Mouse (Mus musculus) heart, postnatal 36 days (tissue): Measurements from ENCODE around the gene Mettl22. TPM values are rescaled to one million over a fixed set of nuclear protein-coding genes. Genes with fewer than 3 reads are reported as not detected.

Experiments
- DNase-seq, 2 experiments: peaks; one replicate each; pipeline ENCODE4 v3.0.0; 2021 to 2022
- intact Hi-C: fragments of 180-260 bp; cut with DNase I; formaldehyde crosslinking; loops from one replicate; pipeline ENCODE4 v1.15.1; 2025
- total RNA-seq, 2 experiments: library from RNA; stranded (reverse); gene quantifications; 2 replicates each; pipeline ENCODE4 v1.2.3; 2021

The Mettl22 gene
- total RNA-seq, 2 experiments from 2014 or later: 30.5 to 33.8 TPM

DNA sequence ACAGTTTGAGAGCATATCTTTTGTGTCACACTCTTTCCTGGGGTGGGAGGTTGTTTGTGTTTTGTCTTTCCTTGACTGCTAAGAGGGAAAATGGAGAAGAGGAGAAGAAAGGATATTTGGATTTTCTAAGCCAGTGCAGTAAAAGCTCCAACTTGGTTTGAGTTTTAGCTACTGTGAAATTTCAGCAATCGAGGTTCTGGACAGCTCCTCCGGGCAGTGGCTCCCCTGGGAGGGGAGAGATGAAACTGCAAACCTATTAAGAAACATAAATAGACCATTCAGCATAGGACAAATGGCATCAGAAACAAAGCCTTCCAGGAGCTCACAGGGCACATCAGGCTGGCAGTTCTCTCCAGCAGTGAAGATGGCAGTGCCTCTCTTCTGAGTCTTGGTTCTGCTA, 33.7 kb downstream of the Mettl22 start:
- intact Hi-C loops: no loop called here
- no peak for DNase-seq

DNA sequence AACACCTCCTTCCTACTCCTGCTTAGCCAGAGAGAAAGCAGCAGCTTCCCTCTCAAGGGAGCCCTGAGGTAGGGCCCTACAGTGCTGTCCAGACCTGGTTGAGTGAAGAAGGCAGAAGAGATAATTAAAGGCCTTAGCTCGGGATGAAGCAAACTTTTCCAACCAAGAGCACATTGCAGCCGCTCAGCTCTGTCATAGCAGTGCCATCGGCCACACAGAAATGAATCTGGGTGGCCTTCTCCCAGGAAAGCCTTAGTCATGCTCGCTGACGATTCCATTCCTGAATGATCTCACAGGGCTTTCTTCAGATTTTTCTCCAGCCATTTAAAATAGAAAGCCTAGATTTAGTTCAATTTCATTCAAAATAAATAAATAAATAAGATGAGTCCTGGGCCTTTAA, 39.3 kb downstream of the Mettl22 start:
- intact Hi-C loops: no loop called here
- no peak for DNase-seq

DNA sequence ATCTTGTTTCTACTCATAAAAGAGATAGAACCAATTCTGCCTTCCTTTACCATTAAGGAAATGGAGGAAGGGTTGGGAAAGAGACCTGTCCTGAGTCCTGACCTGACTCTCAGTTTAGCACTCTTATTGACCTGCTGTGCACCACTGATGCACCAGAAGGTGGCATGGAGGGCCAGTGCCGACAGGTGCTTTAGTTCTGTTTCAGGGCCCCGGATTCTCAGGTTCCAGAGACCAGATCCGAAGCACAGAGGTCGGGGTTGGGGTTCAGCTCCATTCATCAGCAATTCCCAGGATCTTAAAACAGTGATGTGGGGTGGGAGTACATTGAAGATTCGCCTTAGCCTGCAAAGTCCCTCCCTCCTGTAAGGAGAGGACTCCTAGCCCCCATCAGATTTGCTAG, 42.2 kb downstream of the Mettl22 start:
- intact Hi-C loops: no loop called here
- DNase-seq: no peak

DNA sequence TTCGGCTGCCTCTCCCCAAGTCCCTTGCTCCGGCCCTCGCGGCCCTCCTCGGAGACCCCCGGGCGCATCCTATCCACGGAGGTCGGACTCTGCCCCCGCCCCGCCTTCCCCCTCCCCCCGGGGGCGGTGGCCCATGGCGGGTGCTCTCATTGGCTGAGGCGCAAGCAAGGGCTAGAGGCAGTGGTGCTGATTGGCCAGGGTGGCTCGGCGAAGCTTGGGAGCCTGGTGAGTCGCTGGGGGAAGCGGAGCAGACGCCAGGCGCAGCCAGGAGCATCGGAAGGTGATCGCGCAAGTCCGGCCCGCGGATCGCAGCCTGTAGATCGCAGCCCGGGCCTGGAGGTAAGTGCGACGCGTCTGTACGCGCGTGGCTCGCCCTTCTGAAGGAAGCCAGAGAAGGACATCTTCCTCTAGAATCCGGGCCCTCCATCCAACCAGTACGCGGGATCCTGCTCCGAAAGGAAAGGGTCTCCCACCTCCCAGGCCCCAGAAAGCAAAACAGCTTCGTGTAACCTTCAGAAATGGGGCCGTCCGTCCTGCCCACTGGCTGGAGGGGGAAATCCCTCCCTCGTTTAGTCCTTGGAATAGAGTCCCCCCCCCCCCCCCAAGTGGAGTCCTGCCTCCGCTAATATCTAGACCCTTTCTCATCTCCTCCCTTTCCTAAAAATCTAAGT, 42.8 kb downstream of the Mettl22 start, which contains the start of gene Abat:
Abat (plus strand) TSS at position 194 of the 671 bp plus-strand sequence.
- intact Hi-C loops: no loop called here
- DNase-seq: peak; percentile 87 to 88

DNA sequence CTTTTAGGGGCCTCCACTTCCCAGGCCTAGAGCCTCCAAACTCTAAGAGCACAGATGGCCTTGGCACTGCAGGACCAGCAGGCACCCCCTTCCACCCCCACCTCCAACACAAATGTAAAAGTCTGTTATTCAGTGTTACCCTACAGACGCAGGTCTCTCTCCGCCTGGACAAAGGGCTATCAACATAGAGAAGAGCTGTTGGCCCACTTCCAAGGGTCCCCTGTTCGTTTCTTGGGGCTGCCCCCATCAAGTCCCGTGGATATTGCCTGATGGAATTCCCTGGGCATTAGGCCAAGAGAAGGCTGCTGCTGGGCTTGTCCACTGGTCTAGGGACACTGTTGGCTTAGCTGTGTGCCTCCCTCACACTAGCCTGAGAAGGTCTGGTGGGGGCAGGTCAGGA, 43.6 kb downstream of the Mettl22 start:
- DNase-seq: no peak
- intact Hi-C loops: no loop called here

DNA sequence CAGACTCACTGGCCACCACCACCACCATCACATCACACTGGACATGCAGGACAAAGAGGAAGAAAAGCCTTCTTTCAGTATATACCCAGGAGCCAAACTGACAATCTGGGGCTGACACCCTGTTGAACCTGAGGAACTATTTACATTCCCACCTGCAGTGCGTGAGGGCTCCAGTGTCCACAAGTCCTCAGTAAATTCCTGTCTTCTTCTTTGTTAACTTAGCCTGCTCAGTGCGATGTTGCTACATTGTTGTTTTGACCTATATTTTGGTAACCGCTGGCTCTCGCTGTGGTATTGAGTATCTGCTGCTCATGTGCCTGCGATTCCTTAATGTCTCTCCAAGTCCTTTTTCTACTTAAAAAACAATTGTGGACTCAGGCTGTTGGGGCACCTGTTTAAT, 49.9 kb downstream of the Mettl22 start:
- no peak for DNase-seq
- intact Hi-C loops: no loop called here

DNA sequence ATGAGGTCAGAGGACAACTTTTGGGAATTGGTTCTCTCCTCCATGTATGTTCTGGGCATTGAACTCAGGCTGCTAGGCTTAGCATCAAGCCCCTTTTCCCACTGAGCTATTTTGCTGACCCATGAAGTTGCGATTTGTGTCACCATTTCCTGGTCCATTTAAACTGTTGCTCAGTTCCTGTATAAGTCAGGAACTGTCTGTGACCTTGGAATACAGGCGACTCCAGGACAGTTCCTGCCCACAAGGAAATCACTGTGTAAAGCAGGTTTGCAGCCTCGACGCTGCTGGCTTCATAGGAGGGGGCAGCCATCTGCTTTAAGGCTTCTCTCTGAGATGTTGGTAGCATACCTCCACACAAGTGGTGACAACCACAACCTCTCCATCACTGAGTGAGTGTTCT, 50.7 kb downstream of the Mettl22 start:
- intact Hi-C loops: no loop called here
- DNase-seq: no peak

DNA sequence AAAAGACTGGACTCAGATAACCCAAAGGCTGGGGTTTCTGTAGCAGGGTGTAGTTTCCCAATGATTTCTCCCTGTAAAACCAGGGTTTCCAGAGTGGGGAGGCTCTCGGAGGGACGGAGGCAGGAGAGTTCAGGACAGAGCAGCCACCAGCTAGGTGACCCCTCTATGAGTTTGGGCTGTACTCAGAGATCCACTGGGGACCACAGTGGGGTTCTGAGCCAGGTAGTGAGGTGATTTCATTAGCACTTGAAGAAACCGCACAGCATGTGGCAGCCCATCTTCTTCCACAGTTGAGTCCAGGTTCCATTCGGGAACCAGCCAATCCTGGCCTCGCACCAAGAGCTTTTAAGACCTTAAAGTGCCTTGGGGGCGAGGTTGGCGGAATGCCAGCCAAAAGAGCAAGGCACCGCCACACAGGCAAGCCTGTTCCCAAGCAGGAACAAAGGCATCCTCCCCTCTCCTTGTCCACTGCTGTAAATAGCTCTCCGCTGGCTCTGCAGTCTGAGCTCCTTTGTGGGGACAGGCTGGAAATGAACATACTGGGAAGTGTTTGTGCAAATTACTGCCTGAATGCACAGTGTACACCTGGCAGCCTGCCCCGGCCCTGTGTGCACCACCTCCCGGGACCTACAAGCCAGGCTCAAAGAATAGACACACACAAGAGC, 53.0 kb downstream of the Mettl22 start:
- DNase-seq: peak in 1 of 2 experiments; percentile 15
- intact Hi-C loops: no loop called here

DNA sequence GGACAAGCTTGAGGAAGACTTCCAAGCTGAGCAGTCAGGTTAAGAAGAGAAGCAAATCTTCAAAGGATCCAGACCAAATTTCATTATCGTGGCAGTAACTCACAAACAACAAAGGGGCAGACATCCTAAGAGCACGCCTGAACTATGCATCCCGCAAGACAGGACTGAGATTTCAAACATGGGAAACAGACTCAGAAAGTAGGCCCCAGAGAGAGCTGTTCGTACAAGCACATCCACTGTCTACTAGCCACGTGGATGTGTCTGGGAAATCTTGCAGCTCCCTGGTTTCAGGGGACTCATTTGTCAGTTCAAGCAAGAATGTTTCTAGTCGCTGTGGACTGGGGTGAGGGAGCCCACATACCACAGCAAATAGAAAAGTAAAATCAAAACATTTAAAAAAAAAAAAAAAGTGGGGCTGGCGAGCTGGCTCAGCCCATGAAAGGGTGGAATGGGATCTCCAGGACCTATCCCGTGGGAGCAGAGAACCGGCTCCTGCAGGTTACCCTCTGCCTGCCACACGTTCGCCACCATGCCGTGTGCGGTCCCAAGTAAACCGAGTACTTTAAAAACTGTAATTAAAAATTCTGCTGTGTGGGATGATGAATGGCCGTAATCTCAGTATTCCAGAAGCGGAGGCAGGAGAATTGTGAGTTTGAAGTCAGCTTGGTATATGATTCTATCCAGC, 53.7 kb downstream of the Mettl22 start:
- intact Hi-C loops: no loop called here
- no peak for DNase-seq

DNA sequence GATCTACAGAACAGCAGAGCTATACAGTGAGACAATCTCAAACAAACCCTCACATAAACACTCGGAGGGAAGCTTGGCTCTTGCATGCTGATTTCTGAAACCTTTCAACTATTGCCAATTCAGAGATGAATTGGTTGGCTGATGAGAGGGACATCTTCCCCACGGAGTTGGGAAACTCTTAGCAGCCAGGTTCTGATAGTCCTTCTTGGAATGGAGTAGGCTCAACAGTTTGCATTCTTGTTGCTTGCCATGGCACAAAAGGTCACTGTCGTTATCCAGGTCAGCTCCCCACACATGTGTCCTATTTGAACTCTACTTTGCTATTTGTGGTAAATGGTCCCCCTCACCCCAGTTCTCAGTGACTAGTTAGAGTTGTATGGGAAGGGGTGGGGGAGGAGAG, 54.7 kb downstream of the Mettl22 start:
- no peak for DNase-seq
- intact Hi-C loops: no loop called here

DNA sequence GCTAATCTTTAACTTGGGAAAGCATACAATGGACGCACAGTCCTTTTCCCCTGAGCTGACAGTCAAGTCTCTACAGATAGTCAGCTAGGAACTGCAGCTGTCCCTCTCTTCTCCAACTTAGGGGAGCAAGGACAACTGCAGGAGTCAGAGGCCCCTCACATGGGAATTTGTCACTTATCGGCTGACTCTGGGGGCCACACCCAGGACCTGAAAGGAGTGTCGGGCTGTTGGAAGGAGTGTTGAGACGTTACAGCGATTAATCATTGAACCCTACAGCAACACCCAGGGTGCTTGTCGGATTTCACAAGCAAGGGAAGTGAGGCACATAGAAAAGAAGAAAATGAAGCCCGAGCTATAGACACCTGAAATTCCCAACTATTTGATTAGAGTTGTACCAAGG, 55.3 kb downstream of the Mettl22 start:
- DNase-seq: no peak
- intact Hi-C loops: no loop called here

DNA sequence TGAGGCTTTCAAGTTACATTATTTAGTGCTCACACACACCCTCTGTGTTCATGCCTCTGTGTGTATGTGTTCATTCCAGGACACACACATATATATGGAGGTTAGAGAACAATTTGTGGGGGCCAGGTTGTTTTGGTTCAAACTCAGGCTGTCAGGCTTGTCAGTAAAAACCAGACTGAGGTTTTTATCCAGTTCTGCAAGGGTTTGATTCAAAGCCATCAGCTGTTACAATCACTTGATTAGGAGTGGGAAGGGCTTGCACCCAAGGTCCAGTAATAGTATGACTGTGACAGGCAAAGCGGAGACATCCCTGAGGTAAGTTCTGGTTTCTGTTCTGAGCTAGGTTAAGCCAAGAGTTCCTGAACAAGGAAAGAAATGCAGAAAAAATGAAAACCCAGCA, 58.8 kb downstream of the Mettl22 start:
- DNase-seq: no peak
- intact Hi-C loops: no loop called here

DNA sequence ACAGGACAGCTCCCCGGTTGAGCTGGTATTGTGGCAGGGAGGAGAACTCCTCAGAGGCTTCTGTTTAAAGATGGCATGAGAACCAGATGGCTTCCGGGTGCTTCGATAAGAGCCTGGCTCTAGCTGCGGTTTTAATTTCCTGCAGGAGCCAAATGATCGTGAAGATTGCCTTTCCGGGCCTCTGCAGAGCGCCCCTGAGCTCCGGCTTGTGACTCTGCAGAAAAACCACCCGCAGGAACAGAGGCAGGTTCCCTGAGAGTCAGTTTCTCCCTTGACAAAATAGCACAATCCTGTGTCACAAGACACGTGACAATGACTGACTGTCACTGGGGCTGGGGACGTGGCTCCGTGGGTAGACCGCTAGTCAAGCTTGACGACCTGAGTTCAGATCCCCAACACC, 59.4 kb downstream of the Mettl22 start:
- intact Hi-C loops: no loop called here
- DNase-seq: no peak

DNA sequence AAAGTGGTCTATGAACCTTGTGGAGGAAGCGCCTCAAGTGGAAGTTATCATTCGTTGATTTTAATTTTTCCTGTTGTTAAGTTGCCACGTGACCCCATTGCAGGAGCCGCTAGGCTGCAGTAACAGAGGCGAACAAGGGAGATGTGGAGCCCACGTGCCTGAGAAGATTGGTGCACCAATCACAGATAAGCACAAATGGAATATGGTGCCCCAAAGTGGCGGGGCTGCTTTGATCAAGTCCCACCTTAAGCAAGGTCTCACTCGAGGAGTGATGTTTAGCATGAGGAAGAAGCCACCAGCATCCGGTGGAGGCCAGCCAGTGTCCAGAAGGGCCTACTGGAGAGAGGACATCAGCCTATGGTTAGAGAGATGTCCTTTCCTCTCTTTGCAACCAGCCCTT, 61.9 kb downstream of the Mettl22 start:
- intact Hi-C loops: no loop called here
- DNase-seq: no peak

DNA sequence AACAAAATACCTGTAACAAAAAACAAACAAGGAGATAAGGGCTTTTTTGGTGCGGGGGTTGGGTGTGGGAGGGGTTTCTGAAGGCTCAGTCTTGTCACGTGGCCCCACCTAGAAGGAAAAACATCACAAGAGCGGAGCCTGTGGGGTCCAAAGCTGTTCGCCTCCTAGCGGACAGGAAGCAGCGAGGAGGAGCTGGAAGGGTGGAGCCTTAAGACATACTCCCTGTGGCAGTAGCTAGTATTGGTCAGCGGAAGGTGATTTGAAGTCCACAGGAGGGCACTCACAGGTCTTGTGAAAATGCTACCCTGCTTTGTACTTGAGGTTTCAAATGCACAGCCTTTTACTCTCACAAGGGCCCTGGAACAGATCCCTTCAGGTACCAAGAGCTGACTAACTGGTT, 62.3 kb downstream of the Mettl22 start:
- intact Hi-C loops: no loop called here
- no peak for DNase-seq

DNA sequence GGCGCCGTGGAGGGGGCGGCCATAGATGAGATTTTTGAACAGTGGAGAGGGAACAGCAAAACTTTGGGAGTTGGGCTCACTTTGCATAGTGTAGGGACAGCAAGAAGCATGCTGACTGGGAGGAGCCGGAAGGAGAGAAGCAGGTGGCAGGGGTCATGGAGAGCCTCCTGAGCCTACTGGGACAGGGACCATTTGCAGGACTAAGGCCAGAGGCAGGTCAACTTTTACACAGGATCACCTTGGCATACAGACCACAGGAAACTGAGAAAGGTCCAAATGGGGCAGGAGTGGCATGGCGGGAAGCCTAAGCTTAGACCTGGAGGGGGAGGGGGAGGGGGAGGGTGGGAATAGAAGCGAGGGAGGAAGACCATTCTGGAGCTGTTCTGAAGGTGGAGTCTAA, 62.9 kb downstream of the Mettl22 start:
- DNase-seq: no peak
- intact Hi-C loops: no loop called here

DNA sequence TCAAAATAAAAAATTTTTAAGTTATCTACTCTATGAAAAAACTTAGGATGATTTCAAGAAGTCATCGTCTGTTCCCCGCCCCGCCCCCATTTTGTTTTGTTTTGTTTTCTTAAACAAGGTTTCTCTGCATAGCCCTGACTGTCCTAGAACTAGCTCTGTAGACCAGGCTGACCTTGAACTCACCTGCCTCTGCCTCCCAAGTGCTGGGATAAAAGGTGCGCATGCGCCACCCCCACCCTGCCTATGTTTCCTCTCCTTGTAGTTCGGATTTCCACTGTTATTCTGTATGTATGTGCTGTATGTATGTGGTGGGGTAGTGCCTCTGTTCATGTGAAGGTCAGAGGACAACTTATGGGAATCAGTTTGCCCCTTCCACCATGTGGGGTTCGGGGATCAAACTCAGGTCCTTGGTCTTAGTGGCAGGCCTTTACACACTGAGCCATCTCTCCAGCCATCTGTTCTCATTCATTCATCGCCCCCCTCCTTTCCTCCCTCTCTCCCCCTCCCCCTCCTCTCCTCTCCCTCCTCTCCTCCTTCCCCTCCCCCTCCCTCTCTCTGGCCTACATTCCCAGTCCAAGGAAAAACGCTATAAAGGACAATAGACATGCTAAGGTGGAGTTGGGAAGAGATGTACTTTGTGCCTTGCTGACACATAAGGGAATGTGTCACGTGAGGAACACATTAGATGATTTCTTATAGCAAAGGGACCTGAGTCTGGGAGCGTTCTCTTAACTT, 64.0 kb downstream of the Mettl22 start:
- no peak for DNase-seq
- intact Hi-C loops: no loop called here

DNA sequence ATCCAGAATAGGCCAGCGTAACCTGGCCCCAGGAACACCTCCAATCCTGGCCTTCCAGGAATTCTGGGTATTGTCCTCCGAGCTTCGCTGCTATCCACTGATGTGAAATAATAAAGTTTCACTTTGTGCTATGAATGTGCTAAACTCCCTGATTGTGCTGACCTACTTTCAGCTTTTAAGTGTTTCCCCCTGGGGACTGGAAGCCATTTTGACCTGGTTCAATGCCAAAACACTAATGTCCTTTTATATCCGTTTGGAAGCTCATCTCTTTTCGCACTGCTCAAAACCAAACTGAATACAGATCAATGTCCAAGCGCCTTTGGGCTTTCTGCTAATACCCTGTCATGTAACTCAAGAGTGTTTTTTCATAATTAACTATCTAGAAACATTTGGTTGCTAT, 64.8 kb downstream of the Mettl22 start:
- no peak for DNase-seq
- intact Hi-C loops: no loop called here

DNA sequence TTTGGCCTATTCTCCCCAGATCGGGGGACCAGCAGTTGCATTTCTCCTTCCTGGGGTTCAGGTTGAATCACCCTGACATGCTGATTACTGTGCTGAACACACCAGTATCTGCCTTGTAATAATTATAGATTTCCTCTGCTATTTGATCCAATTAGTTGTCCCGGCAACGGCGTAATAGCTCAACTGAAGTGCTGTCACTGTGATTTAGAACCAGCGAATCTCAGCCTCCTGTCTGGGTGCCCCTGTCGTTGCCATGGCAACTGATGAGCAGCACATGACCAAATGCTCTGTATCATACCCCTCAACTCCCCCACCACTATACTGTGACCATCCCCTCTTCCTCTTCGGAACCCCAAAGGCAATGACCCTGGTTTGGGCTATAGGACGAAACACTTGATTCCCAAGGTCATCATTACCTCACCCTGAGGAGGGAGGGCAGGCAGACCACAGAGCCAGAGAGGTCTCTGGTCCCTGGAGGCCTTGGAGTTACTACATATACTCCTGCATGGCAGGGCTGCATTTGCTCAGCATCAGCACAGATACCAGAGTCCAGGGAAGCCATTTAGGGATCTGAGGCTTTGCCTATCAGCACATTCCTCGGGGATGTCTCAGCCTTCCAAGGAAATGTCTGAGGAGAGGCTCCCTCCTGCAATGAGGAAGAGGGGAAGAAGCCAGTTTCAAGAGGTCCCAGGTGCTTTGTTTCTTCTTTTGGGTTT, 68.7 kb downstream of the Mettl22 start:
- DNase-seq: no peak
- intact Hi-C loops: no loop called here
